Mouse (Mus musculus): ENCODE data around the gene Ippk. TPM values are rescaled to one million over a fixed set of nuclear protein-coding genes. Genes with fewer than 3 reads are reported as not detected.

Ippk gene
- total and polyA plus RNA-seq, 2 experiments: 3.9 to 5.0 TPM

DNA sequence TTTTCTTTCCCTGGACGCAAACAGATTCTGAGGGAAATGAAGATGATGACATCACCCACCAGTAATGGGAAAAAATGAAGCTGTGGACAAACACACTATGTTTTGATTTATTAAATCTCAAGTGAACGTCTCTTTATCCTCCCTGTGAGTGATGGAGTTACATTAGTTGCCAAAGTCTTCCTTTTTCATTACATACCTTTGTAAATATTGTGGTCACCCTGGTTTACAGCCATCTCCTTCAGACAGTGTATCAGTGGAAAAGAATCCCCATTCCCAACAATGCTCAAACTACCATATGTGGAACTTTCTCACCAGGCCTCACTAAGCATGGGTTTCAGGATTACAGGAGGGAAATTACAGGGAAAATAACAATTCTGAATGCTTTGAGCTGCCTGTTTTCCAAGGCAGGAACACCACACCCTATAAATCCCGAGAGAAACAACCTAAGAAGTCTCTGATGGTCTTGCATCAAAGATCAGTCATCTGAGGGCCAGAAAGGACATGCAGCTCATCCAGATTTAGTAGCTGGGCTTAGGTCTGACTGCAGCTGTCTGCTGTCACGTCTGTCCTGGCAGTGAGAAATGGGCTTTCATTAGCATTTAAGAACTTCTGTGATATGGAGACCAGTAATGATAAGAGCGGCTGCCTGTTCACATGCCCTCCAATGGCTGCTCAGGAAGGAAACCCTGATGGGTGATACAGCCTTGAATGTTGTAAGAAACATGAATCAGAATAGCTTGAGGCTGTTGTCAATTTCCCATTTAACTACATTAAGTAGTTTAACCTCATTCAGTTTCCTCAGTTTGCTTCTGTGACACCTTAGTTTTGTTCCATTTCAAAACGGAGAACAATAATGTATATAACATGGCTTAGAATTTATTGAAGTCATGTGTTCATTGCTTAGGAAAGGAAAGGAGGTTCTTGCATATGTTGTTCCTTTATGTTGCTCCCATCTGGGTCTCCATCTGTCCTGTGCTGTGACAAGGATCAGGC lies 71.6 kb downstream of the Ippk start, which contains the start of gene Tes3-ps:
Tes3-ps (plus strand) TSS at position 943 of the 993 bp plus-strand sequence.
- H3K27ac ChIP-seq (replicated peaks; ENCODE audit: insufficient read depth, low read depth, low read length): no peak within 1 kb of the TSS
- H3K4me1 ChIP-seq (ENCODE audit: control insufficient read depth, insufficient read depth, low read length): no peaks in the 10 kb centered on the region
- H3K4me3 ChIP-seq (ENCODE audit: insufficient read depth, low read depth, low read length): no peak within 1 kb of the TSS
- H3K36me3 ChIP-seq (ENCODE audit: control insufficient read depth, insufficient read depth, low read length): no peaks in the 10 kb centered on the region
- H3K79me2 ChIP-seq (ENCODE audit: control insufficient read depth, insufficient read depth, low read length): no peaks in the 10 kb centered on the region
- 76% methylated on average over 6 of the region's 6 CpGs for WGBS
- DNase-seq (ENCODE audit: extremely low read depth, low read depth, low spot score): no peak
- no peak within 1 kb of the TSS for H3K9ac ChIP-seq (ENCODE audit: low read depth, low read length)
- TF ChIP-seq POLR2A (IDR thresholded peaks at IDR 0.05; ENCODE audit: extremely low read depth, insufficient read depth, low read length): no peak
- no peak for TF ChIP-seq CTCF (IDR thresholded peaks at IDR 0.05; ENCODE audit: low read depth, low read length)
- no peaks in the 10 kb centered on the region for H3K27me3 ChIP-seq (ENCODE audit: control insufficient read depth, insufficient read depth, low read length)

DNA sequence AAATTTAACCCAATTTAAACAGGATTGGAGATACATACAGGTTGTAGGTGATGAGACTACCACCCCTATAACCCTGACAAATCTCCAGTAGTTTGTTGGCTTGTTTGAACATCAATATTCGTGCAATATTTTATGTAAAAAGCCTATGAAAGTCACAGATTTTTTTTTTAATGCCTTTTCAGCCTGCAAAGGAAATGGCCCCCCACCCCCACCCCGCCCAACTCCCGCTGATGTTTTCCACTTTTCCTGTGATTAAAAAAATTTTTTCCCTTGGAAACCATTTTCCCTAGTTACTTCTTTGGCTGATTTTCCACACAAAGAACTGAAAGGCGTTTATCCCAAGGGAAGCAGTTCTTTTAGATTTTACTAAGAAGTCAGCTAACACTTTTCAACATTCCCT lies 83.5 kb downstream of the Ippk start, which contains the start of gene Ecm2:
Ecm2 (plus strand) TSS at position 301 of the 400 bp plus-strand sequence.
- Histone ChIP-seq H3K27me3 (ENCODE audit: control insufficient read depth, insufficient read depth, low read length) (no peaks in the 10 kb centered on the region), H3K27ac (replicated peaks; ENCODE audit: insufficient read depth, low read depth, low read length) (no peak within 1 kb of the TSS), H3K79me2 (ENCODE audit: control insufficient read depth, insufficient read depth, low read length) (no peaks in the 10 kb centered on the region), H3K36me3 (ENCODE audit: control insufficient read depth, insufficient read depth, low read length) (no peaks in the 10 kb centered on the region), H3K9ac (ENCODE audit: low read depth, low read length) (no peak within 1 kb of the TSS), H3K4me1 (ENCODE audit: control insufficient read depth, insufficient read depth, low read length) (no peaks in the 10 kb centered on the region), H3K4me3 (ENCODE audit: insufficient read depth, low read depth, low read length) (peak within 1 kb of the TSS; percentile 35; the same call in 1 of the 2 replicates)
- TF ChIP-seq POLR2A (IDR thresholded peaks at IDR 0.05; ENCODE audit: extremely low read depth, insufficient read depth, low read length): no peak
- no peak for TF ChIP-seq CTCF (IDR thresholded peaks at IDR 0.05; ENCODE audit: low read depth, low read length)
- 74% methylated on average over 4 of the region's 4 CpGs for WGBS
- DNase-seq (ENCODE audit: extremely low read depth, low read depth, low spot score): no peak

DNA sequence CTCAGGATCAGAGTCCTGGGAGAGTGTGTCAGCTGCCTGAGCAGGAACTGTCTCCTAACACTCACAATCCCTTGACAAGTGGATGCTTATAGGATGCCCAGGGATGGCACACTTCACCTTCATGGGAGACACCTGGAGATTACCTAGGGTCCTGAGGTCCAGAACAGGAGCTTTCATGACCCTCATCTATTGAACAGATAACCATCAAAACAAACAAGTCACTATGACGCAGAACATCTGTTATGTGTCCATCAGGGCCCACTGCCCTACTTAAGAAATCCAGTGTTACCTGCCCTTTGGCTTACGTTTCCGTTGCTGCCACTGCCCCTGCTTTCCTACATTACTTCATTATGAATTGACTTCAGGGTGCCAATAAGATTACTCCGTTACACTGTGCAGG lies 84.7 kb downstream of the Ippk start:
- DNase-seq (ENCODE audit: extremely low read depth, low read depth, low spot score): no peak
- 92% methylated on average over 4 of the region's 4 CpGs for WGBS

DNA sequence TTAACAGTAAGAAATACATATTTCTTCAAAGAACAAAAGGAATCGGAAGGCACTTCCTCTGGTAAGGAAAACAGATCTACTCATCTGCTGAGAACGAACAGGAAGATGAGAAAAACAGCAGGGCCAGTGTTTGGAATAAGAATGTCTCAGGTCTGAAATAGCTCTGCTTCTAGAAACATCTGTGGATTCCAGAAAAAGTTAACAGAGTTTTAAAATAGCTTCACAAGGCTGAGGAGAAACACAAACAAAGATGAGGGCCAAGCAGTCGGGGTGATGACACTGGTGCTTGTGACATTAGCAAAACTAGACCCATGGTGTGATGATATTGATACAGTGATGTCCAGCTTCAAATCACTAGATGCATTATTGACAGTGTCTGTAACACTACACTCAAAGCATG lies 86.1 kb downstream of the Ippk start:
- TF ChIP-seq POLR2A (IDR thresholded peaks at IDR 0.05; ENCODE audit: extremely low read depth, insufficient read depth, low read length) (no peak), CTCF (IDR thresholded peaks at IDR 0.05; ENCODE audit: low read depth, low read length) (no peak)
- no peaks in the 10 kb centered on the region for H3K27me3 ChIP-seq (ENCODE audit: control insufficient read depth, insufficient read depth, low read length)
- DNase-seq (ENCODE audit: extremely low read depth, low read depth, low spot score): peak; percentile 21
- no peak overlapping the region for H3K27ac ChIP-seq (replicated peaks; ENCODE audit: insufficient read depth, low read depth, low read length)
- WGBS: 75% methylated on average over 3 of the region's 3 CpGs
- no peaks in the 10 kb centered on the region for H3K36me3 ChIP-seq (ENCODE audit: control insufficient read depth, insufficient read depth, low read length)
- H3K79me2 ChIP-seq (ENCODE audit: control insufficient read depth, insufficient read depth, low read length): no peaks in the 10 kb centered on the region
- H3K9ac ChIP-seq (ENCODE audit: low read depth, low read length): no peak overlapping the region
- H3K4me1 ChIP-seq (ENCODE audit: control insufficient read depth, insufficient read depth, low read length): no peaks in the 10 kb centered on the region
- H3K4me3 ChIP-seq (ENCODE audit: insufficient read depth, low read depth, low read length): no peak overlapping the region

More for the DNA sequence above, 84.7 kb downstream of the Ippk start:
- TF ChIP-seq POLR2A (IDR thresholded peaks at IDR 0.05; ENCODE audit: extremely low read depth, insufficient read depth, low read length): no peak
- TF ChIP-seq CTCF (IDR thresholded peaks at IDR 0.05; ENCODE audit: low read depth, low read length): no peak
- Histone ChIP-seq H3K4me3 (ENCODE audit: insufficient read depth, low read depth, low read length) (no peak overlapping the region), H3K79me2 (ENCODE audit: control insufficient read depth, insufficient read depth, low read length) (no peaks in the 10 kb centered on the region), H3K27me3 (ENCODE audit: control insufficient read depth, insufficient read depth, low read length) (no peaks in the 10 kb centered on the region), H3K27ac (replicated peaks; ENCODE audit: insufficient read depth, low read depth, low read length) (no peak overlapping the region), H3K9ac (ENCODE audit: low read depth, low read length) (no peak overlapping the region), H3K36me3 (ENCODE audit: control insufficient read depth, insufficient read depth, low read length) (no peaks in the 10 kb centered on the region), H3K4me1 (ENCODE audit: control insufficient read depth, insufficient read depth, low read length) (no peaks in the 10 kb centered on the region)

Other genes with a start within 250 kb of the Ippk start
- gene Ninj1, start 233.8 kb upstream of the Ippk start, total RNA-seq (2014; rRNA removed): 178 TPM in 2 replicates
- gene Ninj1, start 233.8 kb upstream of the Ippk start, polyA plus RNA-seq (2012; rRNA removed): 1,040 and 1,373 TPM in 2 replicates
- 11.2 and 15.3 TPM in 2 replicates for gene Card19, start 205.2 kb upstream of the Ippk start, total RNA-seq (2014; rRNA removed)
- gene Card19, start 205.2 kb upstream of the Ippk start, polyA plus RNA-seq (2012; rRNA removed): 35.4 and 38.0 TPM in 2 replicates
- 0.18 and 0.27 TPM in 2 replicates for gene Susd3, start 172.5 kb upstream of the Ippk start, total RNA-seq (2014; rRNA removed)
- gene Susd3, start 172.5 kb upstream of the Ippk start, polyA plus RNA-seq (2012; rRNA removed): 0.49 and 1.1 TPM in 2 replicates
- 0.60 and 0.65 TPM in 2 replicates for gene Fgd3, start 100.9 kb upstream of the Ippk start, total RNA-seq (2014; rRNA removed)
- gene Fgd3, start 100.9 kb upstream of the Ippk start, polyA plus RNA-seq (2012; rRNA removed): 0.40 and 0.51 TPM in 2 replicates
- 7.4 and 7.6 TPM in 2 replicates for gene Bicd2, start 79.7 kb upstream of the Ippk start, total RNA-seq (2014; rRNA removed)
- 6.2 and 8.7 TPM in 2 replicates for gene Bicd2, start 79.7 kb upstream of the Ippk start, polyA plus RNA-seq (2012; rRNA removed)
- gene Tes3-ps, start 72.1 kb downstream of the Ippk start, total RNA-seq (2014; rRNA removed): 0.13 and 0.18 TPM in 2 replicates
- 0.04 TPM in 2 replicates for gene Tes3-ps, start 72.1 kb downstream of the Ippk start, polyA plus RNA-seq (2012; rRNA removed)
- gene Ecm2, start 83.6 kb downstream of the Ippk start, total RNA-seq (2014; rRNA removed): 0.55 and 0.81 TPM in 2 replicates
- 0.07 and 0.15 TPM in 2 replicates for gene Ecm2, start 83.6 kb downstream of the Ippk start, polyA plus RNA-seq (2012; rRNA removed)
- 0.13 and 0.65 TPM in 2 replicates for gene Aspn, start 123.2 kb downstream of the Ippk start, total RNA-seq (2014; rRNA removed)
- not detected in 2 replicates for gene Aspn, start 123.2 kb downstream of the Ippk start, polyA plus RNA-seq (2012; rRNA removed)
- gene Omd, start 161.2 kb downstream of the Ippk start, total RNA-seq (2014; rRNA removed): 0.54 and 0.55 TPM in 2 replicates
- gene Omd, start 161.2 kb downstream of the Ippk start, polyA plus RNA-seq (2012; rRNA removed): not detected in 2 replicates
- gene Ogn, start 186.8 kb downstream of the Ippk start, total RNA-seq (2014; rRNA removed): 1.9 and 2.4 TPM in 2 replicates
- gene Ogn, start 186.8 kb downstream of the Ippk start, polyA plus RNA-seq (2012; rRNA removed): 0.23 and 0.47 TPM in 2 replicates
- gene Cenpp, start 231.5 kb downstream of the Ippk start, total RNA-seq (2014; rRNA removed): 0.55 and 1.3 TPM in 2 replicates
- 0.12 TPM in 1 of 2 replicates, not detected in the other for gene Cenpp, start 231.5 kb downstream of the Ippk start, polyA plus RNA-seq (2012; rRNA removed)
- 5.1 and 6.5 TPM in 2 replicates for gene Nol8, start 231.8 kb downstream of the Ippk start, total RNA-seq (2014; rRNA removed)
- gene Nol8, start 231.8 kb downstream of the Ippk start, polyA plus RNA-seq (2012; rRNA removed): 0.70 and 1.1 TPM in 2 replicates

Measured in liver, adult 2 months (tissue).